Mouse (Mus musculus) hindbrain, embryonic 10.5 days (tissue): ENCODE data around the gene Clec1a. TPM values are rescaled to one million over a fixed set of nuclear protein-coding genes. Genes with fewer than 3 reads are reported as not detected.
"Not testable (repeated sequence)": the region's sequence is repeated elsewhere in the genome, so short reads cannot be mapped to it uniquely, and the experiment has no call there.

Source experiments
- DNase-seq: peaks from one replicate; pipeline ENCODE4 v3.0.0-alpha.2; 2017; ENCODE audit warnings: low spot score
- H3K27ac ChIP-seq: fragments of 300-500 bp; sonication (generic); 2 replicates; pipeline ENCODE4 v1.5.1; 2016; ENCODE audit warnings: mild to moderate bottlenecking, moderate library complexity
- H3K27me3 ChIP-seq: fragments of 300-500 bp; sonication (generic); 2 replicates; pipeline ENCODE4 v1.6.1; 2016; ENCODE audit warnings: mild to moderate bottlenecking; ENCODE audit not compliant: poor library complexity, insufficient read depth, severe bottlenecking
- H3K36me3 ChIP-seq: fragments of 300-500 bp; sonication (generic); 2 replicates; pipeline ENCODE4 v1.6.1; 2016; ENCODE audit warnings: mild to moderate bottlenecking, moderate library complexity
- H3K4me1 ChIP-seq: fragments of 300-500 bp; sonication (generic); replicated peaks from 2 replicates; pipeline ENCODE4 v1.6.1; 2016; ENCODE audit warnings: mild to moderate bottlenecking
- H3K4me3 ChIP-seq: fragments of 300-500 bp; sonication (generic); 2 replicates; pipeline ENCODE4 v1.5.1; 2016; ENCODE audit warnings: mild to moderate bottlenecking, moderate library complexity
- H3K9me3 ChIP-seq: fragments of 300-500 bp; sonication (generic); 2 replicates; pipeline ENCODE4 v1.6.1; 2016; ENCODE audit warnings: mild to moderate bottlenecking, moderate library complexity
- WGBS: fragments of 180-500 bp; shearing (Covaris S2); methylation state at CpG from one replicate; pipeline ENCODE4 v1.1.7; 2016; 5-methylcytosine and 5-hydroxymethylcytosine counted together
- polyA plus RNA-seq: library from polyadenylated mRNA; unstranded; fragments of >200 nt; fragmentation: Nextera tagmentation; extraction: Ambion mirVana; gene quantifications from 2 replicates; pipeline ENCODE4 v1.2.1, GENCODE M21; 2016

Clec1a gene
- polyA plus RNA-seq, result 0.46 and 1.2 TPM in 2 replicates

DNA sequence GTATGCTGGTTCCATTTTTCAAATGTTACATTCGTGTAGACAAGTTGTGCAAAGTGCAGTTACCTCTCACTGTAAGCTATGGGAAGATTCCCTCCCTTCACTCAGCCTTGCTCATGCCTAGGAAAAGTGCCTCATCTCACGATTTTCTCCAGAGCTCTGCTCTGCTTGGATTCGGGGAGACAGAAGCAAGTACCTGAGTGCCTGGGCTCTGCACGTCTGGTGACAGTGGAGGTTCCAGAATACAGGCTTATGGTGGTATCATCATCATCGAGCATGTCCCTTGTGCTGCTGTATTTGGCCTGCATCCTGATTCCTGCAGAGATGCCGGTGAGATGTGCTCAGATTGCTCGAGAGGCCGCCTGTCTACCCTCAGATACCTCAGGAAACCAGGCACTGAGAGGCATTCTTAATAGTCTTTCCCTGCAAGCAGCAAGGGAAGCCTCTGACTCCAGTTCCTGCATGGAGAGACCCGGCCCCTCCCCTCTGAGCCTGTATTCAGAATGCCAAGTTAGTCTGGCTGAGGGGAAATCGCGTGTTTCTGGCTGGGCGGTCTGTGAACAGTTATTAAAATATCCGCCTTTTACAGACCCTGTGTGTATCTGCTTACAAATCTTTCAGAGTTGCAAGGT, at the start of gene Clec1a:
Gene Clec1a (minus strand): TSS at position 590 of the 629 bp plus-strand sequence.
- WGBS, result 64% methylated on average over 13 of the region's 13 CpGs
- no peaks in the 10 kb centered on the region for H3K4me1 ChIP-seq
- no peak within 1 kb of the TSS for H3K4me3 ChIP-seq
- no peaks in the 10 kb centered on the region for H3K36me3 ChIP-seq
- no peaks in the 10 kb centered on the region for H3K9me3 ChIP-seq
- no peak within 1 kb of the TSS for H3K27ac ChIP-seq
- H3K27me3 ChIP-seq, result no peaks in the 10 kb centered on the region
- DNase-seq, result no peak

GRCm38 (mm10) chr6:129499516-129499915, 47.7 kb upstream of the Clec1a start:
- H3K4me3 ChIP-seq, DNase-seq, H3K36me3 ChIP-seq, H3K27me3 ChIP-seq, H3K4me1 ChIP-seq, H3K9me3 ChIP-seq, H3K27ac ChIP-seq: not testable (repeated sequence)
- WGBS, result 88% methylated on average over 1 of the region's 1 CpGs

DNA sequence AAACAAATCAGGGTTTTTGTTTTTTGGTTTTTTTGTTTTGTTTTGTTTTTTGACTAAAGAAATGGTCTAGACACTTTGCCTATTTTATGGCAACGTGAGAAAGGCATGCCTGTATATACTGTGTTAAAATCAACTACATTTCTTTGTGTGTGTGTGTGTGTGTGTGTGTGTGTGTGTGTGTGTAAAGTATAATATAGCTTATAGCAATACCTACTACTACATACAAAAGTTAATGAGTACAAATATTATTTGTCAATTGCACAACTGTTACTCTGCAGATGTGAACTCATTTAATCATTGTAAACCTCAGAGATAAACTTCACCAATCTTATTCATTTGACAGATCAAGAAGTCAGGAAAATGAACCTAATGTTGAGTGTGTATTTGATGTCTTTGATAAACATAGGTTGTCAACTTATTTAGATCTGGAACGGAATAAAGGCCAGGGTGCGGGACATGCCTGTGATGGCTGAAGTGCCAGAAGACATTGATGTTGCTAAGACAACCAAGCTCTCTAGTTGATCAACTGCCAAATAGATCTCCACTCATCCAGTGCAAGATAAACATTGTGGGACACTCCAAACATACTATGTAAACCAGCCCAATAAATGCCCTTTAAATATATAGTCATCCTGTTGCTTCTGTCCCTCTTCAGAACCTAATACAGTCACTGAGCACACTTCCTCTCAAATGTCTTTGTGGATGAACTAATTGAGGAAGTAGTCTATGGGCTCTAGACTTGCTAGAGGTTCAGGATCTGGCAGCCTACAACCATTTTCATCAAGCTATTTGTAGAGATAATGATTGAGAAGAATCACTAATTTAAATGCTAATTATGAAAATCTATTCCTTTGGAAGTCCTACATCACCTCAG, 45.8 kb upstream of the Clec1a start:
- no peaks in the 10 kb centered on the region for H3K4me1 ChIP-seq
- H3K4me3 ChIP-seq, result no peak overlapping the region
- DNase-seq, result no peak
- H3K27ac ChIP-seq, result no peak overlapping the region
- H3K36me3 ChIP-seq, result no peaks in the 10 kb centered on the region
- H3K27me3 ChIP-seq, result no peaks in the 10 kb centered on the region
- no peaks in the 10 kb centered on the region for H3K9me3 ChIP-seq
- 91% methylated on average over 3 of the region's 3 CpGs for WGBS

DNA sequence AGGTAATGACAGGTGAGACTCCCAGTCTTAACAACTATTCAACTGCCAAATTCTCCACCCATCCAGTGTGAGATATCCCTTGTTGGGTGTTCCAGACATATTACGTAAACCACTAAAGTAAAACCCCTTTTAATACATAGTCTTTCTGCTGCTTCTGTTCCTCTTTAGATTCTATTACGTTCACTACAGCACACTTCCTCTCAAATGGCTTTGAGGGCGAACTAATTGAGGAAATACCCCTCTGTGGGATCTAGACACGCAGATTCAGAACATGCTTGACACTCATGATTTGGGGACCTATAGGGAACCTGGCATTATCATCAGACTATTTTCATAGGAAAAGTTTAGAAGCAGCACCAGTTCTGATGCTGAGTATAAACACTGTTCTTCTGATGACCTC, 43.1 kb upstream of the Clec1a start:
- no peaks in the 10 kb centered on the region for H3K36me3 ChIP-seq
- 85% methylated on average over 4 of the region's 4 CpGs for WGBS
- H3K27me3 ChIP-seq, result no peaks in the 10 kb centered on the region
- no peak overlapping the region for H3K4me3 ChIP-seq
- H3K4me1 ChIP-seq, result no peaks in the 10 kb centered on the region
- no peaks in the 10 kb centered on the region for H3K9me3 ChIP-seq
- H3K27ac ChIP-seq, result no peak overlapping the region
- DNase-seq, result no peak

GRCm38 (mm10) chr6:129480089-129480958, 28.5 kb upstream of the Clec1a start:
- no peak for DNase-seq
- Histone ChIP-seq H3K27me3 (no peaks in the 10 kb centered on the region), H3K9me3 (no peaks in the 10 kb centered on the region), H3K4me3 (no peak overlapping the region), H3K36me3 (no peaks in the 10 kb centered on the region), H3K27ac (no peak overlapping the region), H3K4me1 (no peaks in the 10 kb centered on the region)
- 74% methylated on average over 8 of the region's 8 CpGs for WGBS

DNA sequence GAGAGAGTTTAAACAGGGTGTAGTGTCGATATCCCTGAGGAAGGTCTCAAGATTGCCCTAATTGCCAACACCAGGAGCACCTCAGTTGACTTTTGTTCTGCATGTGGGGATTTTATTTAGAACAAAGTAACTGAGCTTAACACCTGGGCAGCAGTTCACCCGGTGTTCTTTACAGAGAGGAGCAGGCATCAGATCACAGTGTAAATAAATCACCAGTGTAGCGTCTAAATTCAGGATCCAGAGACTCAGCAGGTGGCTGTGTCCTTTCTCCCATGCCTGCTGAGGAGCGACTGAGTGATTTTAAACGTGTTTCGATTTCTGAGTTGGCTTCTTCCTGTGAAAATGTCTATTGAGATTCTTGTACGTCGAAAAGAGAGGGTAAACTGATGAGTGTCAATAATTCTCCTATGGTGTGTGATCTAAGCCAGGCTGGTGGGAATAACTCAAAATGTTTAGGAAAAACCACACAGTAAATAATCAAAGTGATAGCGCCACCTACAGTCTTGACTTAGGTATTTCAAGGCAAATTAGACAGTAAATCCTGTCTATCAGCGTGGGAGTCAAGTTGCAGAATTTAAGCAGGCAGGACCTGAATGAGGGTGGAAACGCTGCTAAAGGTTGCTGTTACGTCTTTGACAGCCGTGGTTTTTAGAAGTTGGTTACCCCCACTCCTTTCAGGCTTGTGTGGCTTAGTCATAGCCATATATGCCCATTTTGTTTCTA, 24.8 kb upstream of the Clec1a start:
- no peak for DNase-seq
- Histone ChIP-seq H3K4me3 (no peak overlapping the region), H3K9me3 (no peaks in the 10 kb centered on the region), H3K4me1 (no peaks in the 10 kb centered on the region), H3K27me3 (no peaks in the 10 kb centered on the region), H3K27ac (no peak overlapping the region), H3K36me3 (no peaks in the 10 kb centered on the region)
- WGBS, result 33% methylated on average over 13 of the region's 13 CpGs

GRCm38 (mm10) chr6:129472627-129473026, 20.8 kb upstream of the Clec1a start:
- DNase-seq, result no peak
- 86% methylated on average over 5 of the region's 5 CpGs for WGBS
- H3K27ac ChIP-seq, result no peak overlapping the region
- H3K9me3 ChIP-seq, result no peaks in the 10 kb centered on the region
- no peaks in the 10 kb centered on the region for H3K27me3 ChIP-seq
- H3K4me1 ChIP-seq, result no peaks in the 10 kb centered on the region
- H3K36me3 ChIP-seq, result no peaks in the 10 kb centered on the region
- no peak overlapping the region for H3K4me3 ChIP-seq

GRCm38 (mm10) chr6:129471386-129471785, 19.6 kb upstream of the Clec1a start:
- Histone ChIP-seq H3K4me1 (no peaks in the 10 kb centered on the region), H3K36me3 (no peaks in the 10 kb centered on the region), H3K4me3 (no peak overlapping the region), H3K27me3 (no peaks in the 10 kb centered on the region), H3K9me3 (no peaks in the 10 kb centered on the region), H3K27ac (no peak overlapping the region)
- WGBS, result 93% methylated on average over 6 of the region's 6 CpGs
- no peak for DNase-seq

- no peak for DNase-seq
- no peaks in the 10 kb centered on the region for H3K36me3 ChIP-seq
- no peak overlapping the region for H3K27ac ChIP-seq
- H3K27me3 ChIP-seq, result no peaks in the 10 kb centered on the region
- H3K4me3 ChIP-seq, result no peak overlapping the region
- H3K4me1 ChIP-seq, result no peaks in the 10 kb centered on the region
- H3K9me3 ChIP-seq, result no peaks in the 10 kb centered on the region
- WGBS, result 74% methylated on average over 6 of the region's 6 CpGs
Observed at GRCm38 (mm10) chr6:129449743-129450142, 2.1 kb downstream of the Clec1a start.

DNA sequence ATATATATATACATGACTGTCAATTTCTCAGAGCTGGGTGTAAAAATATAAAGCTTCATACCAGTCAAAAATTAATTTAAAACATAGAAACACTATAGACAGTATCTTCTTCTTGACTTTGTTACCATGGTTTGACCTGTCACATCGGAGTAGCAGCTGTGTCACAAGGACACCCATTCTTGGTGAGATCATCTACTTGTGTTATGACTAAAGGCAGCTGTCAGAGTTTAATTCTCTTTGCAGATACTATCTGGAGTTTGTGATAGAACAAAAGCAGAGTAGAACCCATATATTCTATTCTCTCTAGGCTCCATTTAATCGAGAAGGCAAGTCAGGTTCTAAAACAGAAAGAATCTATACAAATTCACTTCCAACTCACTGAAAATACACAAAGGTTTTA, 13.8 kb downstream of the Clec1a start:
- no peaks in the 10 kb centered on the region for H3K27me3 ChIP-seq
- DNase-seq, result no peak
- no peaks in the 10 kb centered on the region for H3K9me3 ChIP-seq
- 84% methylated on average over 2 of the region's 2 CpGs for WGBS
- no peak overlapping the region for H3K27ac ChIP-seq
- H3K4me1 ChIP-seq, result no peaks in the 10 kb centered on the region
- H3K36me3 ChIP-seq, result no peaks in the 10 kb centered on the region
- H3K4me3 ChIP-seq, result no peak overlapping the region

DNA sequence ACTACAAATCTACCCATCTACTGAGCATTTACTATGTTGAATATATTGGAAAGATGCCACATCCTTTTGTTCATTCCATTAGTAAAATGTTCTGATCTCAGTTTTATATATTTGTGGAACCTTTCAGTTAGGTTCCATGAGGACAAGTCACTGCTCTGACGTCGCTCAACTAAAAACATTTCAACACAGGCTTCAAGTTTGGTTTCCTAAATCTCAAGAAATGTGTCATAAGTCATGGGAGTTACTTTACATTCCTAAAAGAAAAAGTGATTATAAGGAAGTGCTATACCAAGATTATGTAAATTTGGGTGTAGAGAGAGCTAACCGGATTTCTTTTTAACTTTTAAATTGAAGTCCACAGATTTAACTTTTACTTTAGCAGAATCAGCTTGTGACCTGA, 15.8 kb downstream of the Clec1a start:
- Histone ChIP-seq H3K4me3 (no peak overlapping the region), H3K9me3 (no peaks in the 10 kb centered on the region), H3K36me3 (no peaks in the 10 kb centered on the region), H3K27ac (no peak overlapping the region), H3K4me1 (no peaks in the 10 kb centered on the region), H3K27me3 (no peaks in the 10 kb centered on the region)
- no peak for DNase-seq
- 89% methylated on average over 3 of the region's 3 CpGs for WGBS

DNA sequence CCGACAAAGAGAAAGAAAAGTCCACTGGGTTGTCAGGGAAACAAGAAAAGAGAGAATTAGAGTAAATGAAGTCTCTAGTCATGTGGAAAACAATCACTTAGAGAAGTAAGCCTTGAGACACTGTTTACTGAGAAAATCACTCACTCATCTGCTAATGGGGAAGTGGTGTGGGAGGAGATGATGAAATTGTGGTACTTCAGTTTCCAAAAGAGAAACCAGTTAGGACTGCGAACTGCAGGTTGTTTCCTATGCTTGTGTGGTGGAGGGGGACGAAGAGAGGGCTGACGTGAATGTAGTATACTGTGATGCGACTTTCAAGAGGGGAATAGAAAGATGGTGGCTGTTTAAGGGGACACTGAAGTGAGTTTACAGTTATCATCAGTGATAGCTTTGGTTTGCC, 17.6 kb downstream of the Clec1a start:
- no peaks in the 10 kb centered on the region for H3K27me3 ChIP-seq
- WGBS, result 83% methylated on average over 5 of the region's 5 CpGs

More for the DNA sequence above, 17.6 kb downstream of the Clec1a start:
- H3K9me3 ChIP-seq, result no peaks in the 10 kb centered on the region
- no peak for DNase-seq
- no peak overlapping the region for H3K27ac ChIP-seq
- no peaks in the 10 kb centered on the region for H3K36me3 ChIP-seq
- H3K4me3 ChIP-seq, result no peak overlapping the region
- H3K4me1 ChIP-seq, result no peaks in the 10 kb centered on the region
